Mouse (Mus musculus) layer of hippocampus, adult 9-10 months (tissue): ENCODE measurements around the gene Tsfm.
"Not testable (repeated sequence)": the region's sequence is repeated elsewhere in the genome, so short reads cannot be mapped to it uniquely, and the experiment has no call there.

Experiments
- DNase-seq: peaks from one replicate; pipeline ENCODE4 v3.0.0; 2022; ENCODE audit warnings: low spot score

The Tsfm gene

DNA sequence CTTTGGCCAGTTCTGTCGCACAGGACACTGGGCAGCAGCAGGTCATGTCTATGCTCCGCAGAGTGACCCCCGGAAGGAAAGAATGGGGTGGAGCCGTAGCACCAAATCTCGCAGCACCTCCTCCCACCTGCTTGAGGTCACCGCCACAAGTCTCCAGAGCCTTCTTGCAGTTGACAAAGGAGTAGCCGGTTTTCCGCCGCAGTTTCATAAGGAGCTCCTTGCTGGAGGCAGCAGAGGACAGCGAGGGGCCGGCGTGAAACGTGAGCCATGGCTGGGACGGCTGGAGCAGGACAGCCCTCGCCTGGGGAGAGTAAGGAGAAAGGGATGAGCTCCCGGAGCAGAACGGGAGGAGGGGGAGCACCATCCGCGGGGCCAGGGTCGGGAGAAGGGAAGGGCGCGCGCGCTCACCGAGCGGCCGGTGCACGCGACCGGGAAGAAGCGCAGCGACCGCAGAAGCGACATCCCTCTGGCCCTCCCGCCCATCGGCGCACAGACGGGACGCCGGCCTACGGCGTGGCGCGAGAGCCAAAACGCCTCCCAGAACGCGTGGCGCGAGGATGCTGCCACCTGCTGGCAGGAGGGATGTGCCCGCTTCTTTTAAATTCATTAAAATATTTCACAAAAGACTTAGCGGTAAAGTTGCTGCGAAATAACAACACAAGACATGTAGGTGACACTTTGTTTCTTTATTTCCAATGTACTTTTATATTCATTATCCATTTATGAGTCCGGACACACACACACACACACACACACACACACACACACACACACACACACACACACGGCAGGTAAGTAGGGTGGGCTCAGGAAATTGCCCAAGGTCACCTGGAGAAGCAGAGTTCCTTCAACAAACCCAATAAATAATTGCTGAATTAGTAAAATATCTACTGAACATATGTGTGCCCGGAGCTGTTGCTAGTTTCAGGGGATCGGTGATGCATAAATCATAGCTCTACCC is at the start of gene Tsfm:
Gene Tsfm, minus strand, starts transcription at position 505 of the 961 bp plus-strand sequence.
- DNase-seq: peak; percentile 55

DNA sequence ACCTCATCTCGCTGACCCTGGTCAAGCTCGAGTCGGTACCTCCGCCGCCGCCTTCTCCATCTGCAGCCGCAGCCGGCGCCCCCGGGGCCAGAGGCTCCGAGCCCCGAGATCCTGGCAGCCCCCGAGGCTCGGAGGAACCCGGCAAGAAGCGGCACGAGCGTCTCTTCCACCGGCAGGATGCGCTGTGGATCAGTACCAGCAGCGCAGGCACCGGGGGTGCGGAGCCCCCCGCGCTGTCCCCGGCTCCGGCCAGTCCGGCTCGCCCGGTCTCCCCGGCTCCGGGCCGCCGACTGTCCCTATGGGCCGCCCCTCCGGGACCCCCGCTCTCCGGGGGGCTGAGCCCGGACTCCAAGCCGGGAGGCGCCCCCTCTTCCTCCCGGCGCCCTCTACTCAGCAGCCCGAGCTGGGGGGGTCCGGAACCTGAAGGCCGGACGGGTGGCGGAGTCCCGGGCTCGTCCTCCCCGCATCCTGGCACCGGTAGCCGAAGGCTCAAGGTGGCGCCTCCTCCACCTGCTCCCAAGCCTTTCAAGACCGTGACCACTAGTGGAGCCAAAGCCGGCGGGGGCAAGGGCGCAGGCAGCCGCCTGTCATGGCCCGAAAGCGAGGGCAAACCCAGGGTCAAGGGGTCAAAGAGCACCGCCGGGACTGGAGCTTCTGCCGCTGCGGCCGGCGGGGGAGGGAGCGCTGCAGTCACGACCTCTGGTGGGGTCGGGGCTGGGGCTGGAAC is 49.2 kb upstream of the Tsfm start:
- no peak for DNase-seq

DNA sequence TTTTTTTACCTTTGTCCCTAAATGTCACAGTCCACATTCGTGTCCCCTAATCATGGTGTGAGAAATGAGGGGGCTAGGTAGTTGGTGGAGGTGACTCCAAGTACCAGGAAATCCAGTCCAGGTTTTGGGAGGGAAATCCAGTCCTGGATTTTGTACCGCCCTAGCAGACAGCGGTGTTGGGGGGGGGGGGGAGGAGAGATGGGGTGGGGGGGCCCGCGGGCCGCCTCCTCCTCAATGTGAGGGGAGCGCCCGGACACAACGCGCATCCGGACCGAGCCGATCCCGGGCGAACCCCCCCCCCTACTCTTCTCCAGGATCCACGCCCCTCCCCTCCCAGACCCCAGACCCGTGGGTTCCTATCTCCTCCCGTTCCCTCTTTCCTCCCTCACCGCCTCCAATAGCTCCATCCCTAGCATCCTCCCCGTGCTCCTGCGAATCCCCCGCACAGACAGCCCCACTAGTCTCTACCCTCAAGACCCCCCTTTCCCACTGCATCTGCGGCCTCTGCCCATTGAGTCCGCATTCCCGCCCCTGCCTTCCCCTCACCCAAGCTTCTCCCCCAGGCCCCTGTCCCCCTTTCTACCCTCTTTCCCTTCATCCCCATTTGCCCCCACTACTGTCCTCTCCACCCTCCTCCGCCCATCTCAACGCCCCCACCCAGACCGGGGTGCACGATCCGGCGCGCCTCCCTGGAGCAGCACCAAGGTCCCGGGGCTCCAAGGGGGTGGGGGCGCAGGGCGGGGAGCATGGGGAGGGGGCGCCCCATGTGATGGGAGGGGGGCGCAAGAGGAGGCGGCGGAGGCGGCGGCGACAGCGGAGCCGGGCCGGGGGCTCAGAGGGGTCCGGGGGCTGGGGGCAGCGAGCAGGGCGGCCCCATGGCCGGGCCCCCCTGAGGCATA is 48.3 kb upstream of the Tsfm start:
- no peak for DNase-seq

DNA sequence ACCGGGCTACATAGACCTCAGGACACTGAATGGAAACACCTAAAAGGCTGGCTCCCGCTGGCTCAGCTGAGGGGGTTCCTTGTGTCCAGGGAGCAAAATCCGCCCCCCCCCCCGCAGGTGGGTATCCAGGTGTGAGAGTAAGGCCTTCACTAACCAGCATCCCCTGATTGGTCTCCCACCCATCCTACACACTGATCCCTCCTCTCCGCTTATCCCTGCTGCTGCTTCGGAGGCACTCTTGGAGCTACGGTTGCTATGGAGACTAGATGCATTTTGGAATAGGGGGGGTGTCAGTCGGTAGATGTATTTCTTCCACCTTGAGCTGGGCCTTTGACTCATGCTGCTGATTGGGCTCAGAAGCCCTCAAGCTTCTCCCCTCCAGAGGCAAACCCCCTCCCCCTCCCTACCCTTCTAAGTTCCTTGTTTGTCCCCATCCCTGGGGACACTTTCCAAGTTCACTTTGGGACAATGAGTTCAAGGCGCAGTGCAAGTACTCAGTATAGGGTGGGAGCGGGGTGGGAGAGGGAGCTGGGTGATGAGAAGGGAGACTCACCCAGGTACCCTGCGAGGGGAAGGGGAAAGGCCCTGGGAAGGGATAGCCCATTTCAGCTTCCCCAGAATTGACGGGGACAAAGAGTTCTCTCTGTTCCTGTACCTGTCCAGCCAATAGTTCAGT is 47.5 kb upstream of the Tsfm start:
- no peak for DNase-seq

- no peak for DNase-seq
Observed at GRCm38 (mm10) chr10:127077515-127077914, 46.9 kb upstream of the Tsfm start.

GRCm38 (mm10) chr10:127076082-127076481 is 45.4 kb upstream of the Tsfm start:
- DNase-seq: no peak

DNA sequence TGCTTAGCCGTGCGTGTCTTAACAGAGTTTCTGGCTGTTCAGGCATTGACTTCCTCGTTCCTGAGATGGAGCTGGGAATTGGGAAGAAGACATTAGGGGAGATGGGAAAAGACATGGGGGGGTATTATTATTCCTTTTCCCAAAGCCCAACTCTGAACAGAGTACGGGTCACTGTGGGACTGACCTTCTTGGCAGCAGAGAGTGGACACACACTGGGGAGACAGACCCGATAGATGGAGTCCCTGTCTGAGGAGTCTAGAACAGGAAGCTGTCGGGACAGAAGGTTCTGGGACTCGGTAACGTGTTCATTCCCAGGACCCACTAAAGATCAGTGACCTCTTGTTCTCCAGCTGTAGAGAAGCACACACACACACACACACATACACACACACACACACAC is 45.0 kb upstream of the Tsfm start:
- no peak for DNase-seq

DNA sequence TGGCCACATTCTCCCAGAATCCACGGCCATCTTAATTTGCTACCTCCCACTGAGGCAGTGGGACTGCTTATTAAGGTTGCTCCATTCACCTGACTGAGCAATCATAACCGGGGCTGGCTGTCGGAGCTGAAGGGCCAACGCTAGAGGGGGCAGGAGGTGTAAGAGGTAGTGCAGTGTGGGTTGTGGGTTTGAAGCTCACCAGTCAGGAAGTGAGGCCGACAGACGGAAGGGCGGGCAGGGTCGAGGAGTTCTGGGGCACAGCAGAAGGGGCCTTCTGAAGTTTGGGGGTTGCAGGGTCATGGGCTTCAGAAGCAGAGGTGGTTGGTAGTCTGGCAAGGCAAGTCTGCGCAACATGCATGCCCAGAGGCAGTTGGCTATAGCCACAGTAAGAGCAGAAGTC is 44.4 kb upstream of the Tsfm start, which contains the start of gene Agap2:
Gene Agap2, plus strand, starts transcription at position 205 of the 400 bp plus-strand sequence.
- DNase-seq: no peak

DNA sequence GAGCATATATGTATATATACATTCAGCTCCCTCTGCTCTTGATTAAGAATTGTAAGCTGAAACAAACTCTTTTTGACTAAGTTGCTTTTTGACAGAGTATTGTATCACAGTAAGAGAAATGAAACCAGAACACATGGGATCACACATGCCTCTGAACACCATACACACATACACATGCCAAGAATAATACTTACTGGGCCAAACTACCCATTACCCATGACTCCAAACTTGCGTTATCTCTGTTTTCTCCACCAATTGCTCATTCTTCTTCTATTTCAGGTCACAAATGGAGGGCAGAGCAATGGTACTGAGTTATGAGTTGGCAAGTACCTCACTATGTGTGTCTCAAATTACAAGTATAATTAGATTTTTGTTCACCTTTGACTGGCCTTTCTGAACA is 43.3 kb upstream of the Tsfm start:
- no peak for DNase-seq

DNA sequence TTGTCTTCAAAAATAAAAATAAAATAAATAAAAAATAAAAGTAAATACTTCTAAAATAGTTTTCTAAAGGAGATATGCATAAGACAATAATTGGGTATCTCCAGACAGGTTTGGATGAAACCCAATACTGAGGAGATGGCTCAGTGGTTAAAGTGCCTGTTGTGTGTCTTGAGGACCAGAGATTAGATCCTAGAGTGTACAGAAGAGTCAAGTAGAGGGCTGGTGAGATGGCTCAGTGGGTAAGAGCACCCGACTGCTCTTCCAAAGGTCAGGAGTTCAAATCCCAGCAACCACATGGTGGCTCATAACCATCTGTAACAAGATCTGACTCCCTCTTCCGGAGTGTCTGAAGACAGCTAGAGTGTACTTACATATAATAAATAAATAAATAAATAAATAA is 42.3 kb upstream of the Tsfm start:
- not testable (repeated sequence) for DNase-seq

GRCm38 (mm10) chr10:127072270-127072669 is 41.6 kb upstream of the Tsfm start:
- not testable (repeated sequence) for DNase-seq

GRCm38 (mm10) chr10:127071203-127071602 is 40.6 kb upstream of the Tsfm start:
- DNase-seq: no peak

GRCm38 (mm10) chr10:127070190-127071121 is 39.8 kb upstream of the Tsfm start, which contains the start of gene Tspan31:
Gene Tspan31 (minus strand): TSS chr10:127070264.
- peak; percentile 93 for DNase-seq

DNA sequence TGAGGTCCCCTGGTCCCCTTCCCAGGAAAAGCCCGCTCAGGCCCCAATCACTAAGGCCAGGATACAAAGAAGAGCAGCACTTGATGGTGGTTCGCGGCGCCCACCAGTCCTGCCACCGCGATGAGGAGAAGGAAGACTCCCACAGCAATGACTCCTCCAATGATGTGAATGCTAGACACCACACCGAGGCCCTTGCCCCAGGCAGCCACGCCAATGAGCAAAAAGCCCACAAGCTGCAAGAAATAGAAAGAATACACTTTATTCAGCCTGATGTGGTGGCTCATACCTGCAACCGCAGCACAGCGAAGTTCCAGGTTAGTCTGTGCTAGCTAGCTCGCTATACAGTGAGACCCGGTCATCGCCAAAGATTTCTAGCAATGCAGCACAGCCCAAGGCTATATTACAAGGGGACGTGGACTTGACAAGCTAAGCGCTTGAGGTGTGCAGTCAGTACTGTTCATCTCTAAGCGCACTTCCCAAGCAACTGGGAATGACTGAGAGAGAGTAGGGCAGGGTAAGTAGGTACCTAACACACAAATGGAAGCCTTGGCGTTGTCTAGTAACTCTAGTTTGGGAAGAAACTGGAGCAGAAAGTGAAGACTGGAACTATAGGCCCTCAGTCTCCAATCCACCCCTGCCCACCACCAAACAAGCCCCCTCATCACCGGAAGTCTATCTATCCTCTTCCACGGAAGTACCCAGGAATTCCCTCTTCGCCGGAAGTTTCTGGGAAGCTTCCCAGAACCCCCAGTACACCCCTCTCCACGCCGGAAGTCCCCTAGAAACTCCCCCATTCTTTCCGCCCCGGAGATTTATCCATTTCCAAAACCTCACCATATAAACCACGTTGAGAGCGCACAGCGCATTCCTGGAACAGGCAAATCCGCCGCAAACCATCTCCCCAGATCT is 38.9 kb upstream of the Tsfm start:
- no peak for DNase-seq

DNA sequence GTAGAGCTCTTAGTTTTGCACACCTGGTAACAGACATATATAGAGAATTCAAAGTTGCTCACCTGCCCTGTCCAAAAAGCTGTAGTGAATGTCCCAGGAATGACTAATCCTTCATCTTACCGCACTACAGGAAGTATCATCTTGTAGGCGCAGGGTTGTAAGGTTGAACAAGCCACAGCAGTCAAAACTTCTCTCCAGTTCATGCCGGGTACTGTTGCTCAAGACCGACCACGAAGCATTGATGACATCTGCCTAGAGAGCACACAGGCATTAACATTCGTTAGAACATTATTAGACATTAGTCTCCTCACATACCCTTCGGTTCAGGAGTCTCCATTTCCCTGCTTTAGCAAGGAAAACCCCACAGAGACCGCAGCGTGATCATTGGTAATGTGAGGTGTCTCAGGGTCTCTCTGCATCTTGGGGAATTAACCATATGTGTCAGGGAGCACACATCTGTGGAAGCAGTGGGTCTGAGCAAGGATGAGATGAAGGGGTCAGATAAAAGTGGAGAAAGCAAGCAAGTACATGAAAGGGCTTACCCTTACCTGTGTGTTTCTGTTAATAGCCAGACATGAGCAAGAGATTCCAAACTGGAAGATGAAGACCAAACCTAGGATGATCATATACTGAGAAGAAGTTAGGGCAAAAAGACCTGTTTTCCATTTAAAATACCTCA is 37.9 kb upstream of the Tsfm start:
- no peak for DNase-seq

- DNase-seq: no peak
Observed at GRCm38 (mm10) chr10:127066519-127067018, 35.9 kb upstream of the Tsfm start.

DNA sequence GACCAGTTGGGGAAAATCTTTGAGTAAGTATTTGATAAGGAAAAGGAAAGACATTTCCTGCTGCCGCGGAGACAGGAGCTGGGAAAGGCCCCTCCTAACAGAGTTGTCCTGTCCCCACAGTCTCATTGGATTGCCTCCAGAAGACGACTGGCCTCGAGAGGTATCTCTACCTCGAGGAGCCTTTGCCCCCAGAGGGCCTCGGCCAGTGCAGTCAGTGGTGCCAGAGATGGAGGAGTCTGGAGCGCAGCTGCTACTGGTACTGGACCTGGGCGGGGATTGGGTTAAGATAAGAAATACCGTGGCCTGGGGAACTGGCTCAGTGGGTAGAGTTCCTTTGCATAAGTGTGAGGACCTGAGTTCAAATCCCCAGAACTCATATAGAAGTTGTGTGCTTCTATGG is 35.3 kb upstream of the Tsfm start:
- DNase-seq: no peak
